Mouse (Mus musculus): ENCODE measurements around the gene Ngdn.

Gene Ngdn

DNA sequence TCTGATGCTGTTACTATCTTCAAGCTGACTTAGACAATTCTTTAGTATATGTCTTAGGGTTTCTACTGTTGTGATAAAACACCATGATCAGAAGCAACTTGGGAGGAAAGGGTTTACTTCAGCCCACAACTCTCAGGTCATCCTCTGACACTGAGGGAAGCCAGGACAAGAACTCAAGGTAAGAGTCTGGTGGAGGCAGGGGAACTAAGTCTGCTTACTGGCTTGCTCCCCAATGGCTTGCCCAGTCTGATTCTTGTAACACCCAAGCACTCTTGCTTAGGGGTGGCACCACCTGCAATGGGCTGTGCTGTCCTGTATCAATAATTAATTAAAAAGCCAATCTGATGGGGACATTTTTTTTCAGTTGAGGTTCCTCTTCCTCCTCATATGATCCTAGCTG lies 16.6 kb upstream of the Ngdn start:
- in situ Hi-C loops (cut with MboI, MseI), result loop anchor here (5.0 to 10.0 kb wide), 2 partner anchors 76 to 196 kb away; no protein-coding TSS in a partner anchor

- in situ Hi-C loops (cut with MboI, MseI), result loop anchor here (5.0 to 10.0 kb wide), 2 partner anchors 78 to 195 kb away; no protein-coding TSS in a partner anchor
These were observed 15.4 kb upstream of the Ngdn start for GRCm38 (mm10) chr14:54999868-55000267.

DNA sequence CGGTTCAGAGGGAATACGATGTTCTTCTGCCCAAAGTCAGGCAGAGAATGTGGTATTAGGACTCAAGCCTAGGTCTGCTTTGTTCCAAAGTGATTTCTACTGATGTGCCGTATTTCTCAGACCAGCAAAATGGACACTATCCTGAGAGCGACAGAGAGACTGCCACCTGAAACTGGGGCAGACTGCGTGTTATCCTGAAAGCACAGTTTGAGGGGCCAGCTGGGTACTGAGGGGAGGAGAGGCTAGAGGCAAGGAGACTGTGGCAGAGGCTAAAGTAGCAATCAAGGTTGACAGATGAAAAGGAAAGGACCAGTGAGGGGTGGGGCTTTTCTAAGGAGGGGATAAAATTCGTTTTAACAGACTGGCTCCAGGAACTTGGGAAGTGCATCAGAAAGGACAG lies 14.4 kb upstream of the Ngdn start:
- in situ Hi-C loops (cut with MboI, MseI), result no loop called here

GRCm38 (mm10) chr14:55001446-55001845 lies 13.8 kb upstream of the Ngdn start:
- in situ Hi-C loops (cut with MboI, MseI), result no loop called here

GRCm38 (mm10) chr14:55001938-55002686 lies 13.1 kb upstream of the Ngdn start:
- in situ Hi-C loops (cut with MboI, MseI), result no loop called here

- in situ Hi-C loops (cut with MboI, MseI), result no loop called here
These were observed 12.6 kb upstream of the Ngdn start for GRCm38 (mm10) chr14:55002687-55003120.

DNA sequence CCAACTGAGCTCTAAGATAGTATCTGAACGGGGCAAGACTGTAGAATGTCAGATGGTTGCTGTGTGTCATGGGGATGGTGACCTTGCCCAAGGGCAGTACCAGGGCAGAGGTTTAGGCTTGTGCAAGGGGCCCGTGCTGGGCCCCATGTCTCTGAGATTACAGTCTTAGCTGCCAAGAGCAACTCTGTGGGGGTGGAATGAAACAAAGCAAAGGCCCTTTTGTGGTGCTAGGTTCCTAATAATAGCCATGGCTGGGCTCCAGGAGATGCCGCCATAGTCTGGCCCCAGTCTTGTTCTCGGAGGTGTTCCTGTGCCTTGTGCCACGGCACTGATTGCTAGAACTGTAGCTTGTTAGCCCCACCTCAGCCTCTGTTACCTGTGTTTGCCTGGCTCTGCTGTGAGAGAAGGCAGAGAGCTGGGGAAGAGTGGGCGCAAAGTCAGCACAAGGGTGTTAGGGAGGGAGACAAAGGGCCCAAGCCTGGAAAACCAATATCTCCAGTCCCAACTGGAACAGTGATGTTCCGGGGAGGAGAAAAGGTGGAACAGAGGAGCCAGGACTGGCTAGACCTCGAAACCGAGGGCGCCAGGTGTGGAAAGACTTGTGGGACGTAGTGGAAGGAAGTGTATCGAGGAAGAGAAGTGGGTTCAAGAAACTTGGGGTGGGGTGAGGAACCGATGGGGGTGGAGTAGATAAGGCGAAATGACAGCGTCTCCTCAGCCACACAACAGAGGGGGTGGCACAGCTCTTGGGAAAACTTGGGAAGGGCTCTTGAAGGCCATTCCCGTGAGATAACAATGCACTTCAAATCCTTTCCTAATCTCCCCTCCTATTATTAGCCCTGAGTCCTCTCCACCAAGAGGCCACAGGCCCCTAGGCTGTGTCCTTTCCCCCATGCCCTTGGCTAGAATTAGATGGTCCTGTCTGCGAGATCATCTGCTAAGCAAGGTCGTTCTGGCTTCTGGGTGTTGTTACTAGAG lies 11.1 kb upstream of the Ngdn start:
- in situ Hi-C loops (cut with MboI, MseI), result no loop called here

DNA sequence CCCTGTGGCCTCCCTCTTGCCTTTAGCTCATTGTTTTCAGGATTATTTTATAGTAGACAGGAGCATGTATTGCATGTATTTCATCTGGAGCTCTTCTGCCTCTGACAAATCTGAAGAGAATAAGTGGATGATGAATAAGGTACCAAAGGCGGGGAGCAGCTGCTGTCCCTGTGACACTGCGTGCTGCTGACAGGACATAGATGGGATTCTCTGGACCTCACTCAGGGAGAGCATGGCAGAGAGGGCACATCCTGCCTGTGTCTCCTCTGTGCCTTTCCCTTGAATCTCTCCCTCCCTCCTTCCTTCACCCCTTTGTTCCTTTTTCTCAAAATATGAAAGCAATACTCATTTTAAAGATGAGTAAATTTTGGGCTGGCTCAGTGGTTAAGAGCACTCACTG lies 9.7 kb upstream of the Ngdn start:
- in situ Hi-C loops (cut with MboI, MseI), result no loop called here

- in situ Hi-C loops (cut with MboI, MseI), result no loop called here
These were observed 9.3 kb upstream of the Ngdn start for GRCm38 (mm10) chr14:55005967-55006366.

GRCm38 (mm10) chr14:55006541-55006940 lies 8.7 kb upstream of the Ngdn start:
- in situ Hi-C loops (cut with MboI, MseI), result no loop called here

DNA sequence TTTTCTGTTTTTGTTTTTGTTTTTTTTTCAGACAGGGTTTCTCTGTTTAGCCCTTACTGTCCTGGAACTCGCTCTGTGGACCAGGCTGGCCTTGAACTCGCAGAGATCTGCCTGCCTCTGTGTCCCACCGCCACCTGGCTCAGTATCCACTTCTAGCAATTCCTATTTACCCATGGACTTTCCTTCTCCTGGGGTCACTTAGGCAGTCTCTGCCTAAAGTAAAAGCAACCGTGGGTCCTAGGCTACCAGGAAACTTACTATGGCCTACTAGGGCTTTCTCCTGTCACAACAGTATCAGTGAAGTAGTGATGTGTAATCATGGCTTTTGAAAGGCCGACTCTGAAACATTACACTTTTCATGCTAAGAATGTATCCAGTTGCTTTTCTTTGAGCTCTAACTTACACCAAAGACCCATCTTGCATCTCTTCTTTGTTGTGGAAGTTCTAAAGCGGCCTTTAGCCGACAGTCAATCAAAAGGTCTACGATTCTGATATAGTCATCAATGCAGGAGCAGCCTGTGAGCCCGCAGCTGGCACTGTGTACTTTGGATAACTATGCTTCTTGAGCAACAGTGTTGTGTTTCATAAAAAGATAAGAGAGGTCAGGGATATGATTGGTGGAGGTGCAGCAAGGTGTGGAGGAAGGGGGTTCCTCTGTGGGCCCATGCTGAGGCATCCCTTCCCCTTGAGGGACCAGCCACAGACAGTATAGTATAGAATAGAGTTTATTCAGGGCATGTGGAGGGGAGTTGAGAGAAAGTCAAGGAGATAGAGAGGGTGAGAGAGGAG lies 7.9 kb upstream of the Ngdn start:
- in situ Hi-C loops (cut with MboI, MseI), result no loop called here

- in situ Hi-C loops (cut with MboI, MseI), result no loop called here
These were observed 6.8 kb upstream of the Ngdn start for GRCm38 (mm10) chr14:55008417-55008816.

GRCm38 (mm10) chr14:55011116-55011515 lies 4.1 kb upstream of the Ngdn start:
- in situ Hi-C loops (cut with MboI, MseI), result no loop called here

DNA sequence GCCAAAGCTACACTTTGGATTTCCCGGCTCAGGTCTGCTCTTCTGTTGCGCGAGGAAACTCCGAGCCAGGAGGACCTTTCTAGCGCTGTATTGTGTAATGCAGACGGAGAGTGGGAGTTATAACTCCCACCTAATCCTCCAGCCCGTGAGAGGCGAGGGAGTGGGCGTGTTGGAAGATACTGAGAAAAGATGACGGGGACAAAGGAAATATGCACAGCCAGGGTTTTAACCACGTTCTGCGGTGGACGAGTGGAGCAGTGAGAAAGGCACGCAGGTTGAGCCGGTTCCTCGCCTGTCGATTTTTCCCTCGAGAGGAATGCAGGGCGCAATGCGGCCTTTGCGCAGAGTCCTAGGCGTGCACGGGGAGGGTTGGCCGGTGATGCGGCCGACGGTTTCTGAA lies 663 bp upstream of the Ngdn start:
- in situ Hi-C loops (cut with MboI, MseI), result no loop called here

- in situ Hi-C loops (cut with MboI, MseI), result loop anchor here (5.0 kb wide), 1 partner anchor 118 kb away; no protein-coding TSS in a partner anchor
These were observed 485 bp downstream of the Ngdn start for GRCm38 (mm10) chr14:55015767-55016111.

DNA sequence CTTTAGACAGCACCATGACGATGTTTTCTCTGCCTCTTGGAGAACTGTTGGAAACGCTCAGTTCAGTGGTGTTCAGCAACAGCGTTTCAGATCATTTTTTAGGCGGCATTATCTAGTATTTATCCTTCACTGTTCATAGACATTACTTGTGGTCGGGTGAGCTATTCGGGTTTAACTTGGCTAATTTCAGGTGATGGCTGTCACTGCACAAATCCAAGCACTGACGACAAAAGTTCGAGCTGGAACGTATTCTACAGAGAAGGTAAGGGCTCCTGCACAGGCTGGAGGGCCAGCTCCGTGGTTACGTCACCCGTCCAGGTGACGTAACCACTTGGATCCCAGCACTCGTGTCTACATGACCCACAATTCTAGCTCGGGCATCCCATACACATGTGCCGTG lies 1.6 kb downstream of the Ngdn start:
- in situ Hi-C loops (cut with MboI, MseI), result loop anchor here (5.0 kb wide), 1 partner anchor 120 kb away; no protein-coding TSS in a partner anchor

- in situ Hi-C loops (cut with MboI, MseI), result no loop called here
These were observed 5.1 kb downstream of the Ngdn start for GRCm38 (mm10) chr14:55020394-55020793.

DNA sequence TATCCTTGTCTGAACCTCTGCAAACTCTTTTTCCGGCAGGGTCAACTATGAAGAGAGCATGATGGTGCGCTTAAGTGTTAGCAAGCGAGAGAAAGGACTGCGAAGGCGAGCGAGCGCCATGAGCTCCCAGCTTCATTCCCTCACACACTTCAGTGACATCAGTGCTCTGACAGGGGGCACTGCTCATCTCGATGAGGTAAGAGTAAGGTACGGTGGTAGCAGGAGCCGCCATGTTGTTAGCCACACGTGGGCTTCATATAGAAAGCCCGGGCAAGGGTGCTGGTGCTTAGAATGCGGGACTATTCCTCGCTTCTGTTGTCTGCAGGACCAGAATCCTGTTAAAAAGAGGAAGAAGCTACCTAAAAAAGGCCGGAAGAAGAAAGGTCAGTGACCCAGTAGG lies 7.8 kb downstream of the Ngdn start:
- in situ Hi-C loops (cut with MboI, MseI), result no loop called here

GRCm38 (mm10) chr14:55024236-55024635 lies 9.0 kb downstream of the Ngdn start:
- in situ Hi-C loops (cut with MboI, MseI), result no loop called here

DNA sequence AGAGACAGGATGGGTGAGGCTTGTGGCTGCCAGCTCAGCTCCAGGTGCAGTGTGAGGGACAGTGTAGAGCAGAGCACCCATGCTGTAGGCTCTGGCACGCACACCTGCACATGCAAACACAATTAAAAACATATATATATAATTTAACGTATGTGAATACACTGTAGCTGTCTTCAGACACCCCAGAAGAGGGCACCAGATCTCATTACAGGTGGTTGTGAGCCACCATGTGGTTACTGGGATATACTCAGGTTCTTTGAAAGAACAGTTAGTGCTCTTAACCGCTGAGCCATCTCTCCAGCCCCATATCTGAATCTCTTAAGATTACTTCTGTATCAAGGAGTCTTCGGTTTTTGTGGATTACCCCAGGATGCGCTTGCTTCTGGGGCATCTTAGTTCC lies 10.3 kb downstream of the Ngdn start:
- in situ Hi-C loops (cut with MboI, MseI), result loop anchor here (5.0 kb wide), 1 partner anchor 52 kb away; no protein-coding TSS in a partner anchor

- in situ Hi-C loops (cut with MboI, MseI), result loop anchor here (5.0 kb wide), 1 partner anchor 50 kb away; no protein-coding TSS in a partner anchor
These were observed 12.0 kb downstream of the Ngdn start for GRCm38 (mm10) chr14:55027251-55027650.
